Mouse (Mus musculus): ENCODE measurements at regions not wholly inside any gene's neighbourhood (a gene's known extent, or its start where the extent isn't known, plus 50 kb on each side); places are given as distances from the start of the nearest gene placed in this dataset.

GRCm38 (mm10) chr8:103188720-103189498 lies 403.5 kb upstream of the Cdh11 start:
- TF ChIP-seq CTCF (IDR thresholded peaks at IDR 0.05), result no peak
- TF ChIP-seq EP300 (IDR thresholded peaks at IDR 0.05; ENCODE audit: insufficient read depth, low read depth, low read length), result no peak

Data from heart, adult 2 months (tissue).